Mouse (Mus musculus): ENCODE data around the gene Slit3. TPM values are rescaled to one million over a fixed set of nuclear protein-coding genes. Genes with fewer than 3 reads are reported as not detected.

The Slit3 gene
- total and polyA plus RNA-seq, 2 experiments from 2014 or later: 6.7 to 23.7 TPM

DNA sequence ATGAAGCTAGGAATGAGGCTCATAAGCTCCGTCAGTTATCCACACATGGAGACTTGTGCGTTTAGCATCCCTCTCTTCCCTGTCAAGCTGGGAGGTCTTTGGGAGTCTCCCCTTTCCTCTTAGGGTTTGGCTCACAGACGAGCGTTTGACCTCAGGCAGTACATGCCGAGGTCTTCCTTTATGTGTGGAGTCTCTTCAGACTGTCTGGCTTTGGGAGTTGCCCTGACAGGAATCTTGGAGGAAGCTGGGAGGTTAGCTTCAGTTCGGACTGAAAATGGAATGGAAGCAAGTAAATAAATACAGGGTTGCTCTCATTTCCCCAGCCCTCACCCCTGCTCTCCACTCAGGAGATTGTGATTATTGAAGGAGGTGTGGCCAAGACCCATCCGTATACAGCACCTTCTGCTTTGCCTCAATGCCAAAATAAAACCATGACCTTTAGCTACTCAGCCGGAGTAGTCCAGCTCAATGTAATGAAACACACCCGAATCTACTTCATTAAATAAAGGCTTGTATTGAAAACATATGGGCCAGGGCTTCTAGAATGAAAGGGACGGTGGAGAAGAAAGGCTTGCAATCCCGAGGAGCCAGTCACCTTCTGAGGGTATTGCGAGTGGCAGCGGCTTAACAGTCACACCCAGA lies 297.0 kb downstream of the Slit3 start:
- WGBS: 64% methylated on average over 13 of the region's 13 CpGs
- H3K9ac ChIP-seq (replicated peaks; ENCODE audit: low read depth, low read length): no peak overlapping the region
- no peaks in the 10 kb centered on the region for H3K36me3 ChIP-seq (replicated peaks; ENCODE audit: control insufficient read depth, insufficient read depth, low read length)
- no peak for DNase-seq (ENCODE audit: low spot score)
- TF ChIP-seq EP300 (IDR thresholded peaks at IDR 0.05; ENCODE audit: low read depth): no peak
- no peak for TF ChIP-seq CTCF (IDR thresholded peaks at IDR 0.05; ENCODE audit: low read depth)
- no peaks in the 10 kb centered on the region for H3K4me1 ChIP-seq (ENCODE audit: control insufficient read depth, insufficient read depth)
- H3K4me2 ChIP-seq (ENCODE audit: low read depth, low read length): no peak overlapping the region
- H3K9me3 ChIP-seq (replicated peaks; ENCODE audit: control insufficient read depth, low read length): no peaks in the 10 kb centered on the region
- no peak overlapping the region for H3K4me3 ChIP-seq (ENCODE audit: low read depth, low read length)
- H3K27ac ChIP-seq (ENCODE audit: low read depth): no peak overlapping the region
- ATAC-seq (ENCODE audit: insufficient read depth, low read depth): no peak
- H3K27me3 ChIP-seq (ENCODE audit: control insufficient read depth, insufficient read depth, low read length): no peaks in the 10 kb centered on the region

DNA sequence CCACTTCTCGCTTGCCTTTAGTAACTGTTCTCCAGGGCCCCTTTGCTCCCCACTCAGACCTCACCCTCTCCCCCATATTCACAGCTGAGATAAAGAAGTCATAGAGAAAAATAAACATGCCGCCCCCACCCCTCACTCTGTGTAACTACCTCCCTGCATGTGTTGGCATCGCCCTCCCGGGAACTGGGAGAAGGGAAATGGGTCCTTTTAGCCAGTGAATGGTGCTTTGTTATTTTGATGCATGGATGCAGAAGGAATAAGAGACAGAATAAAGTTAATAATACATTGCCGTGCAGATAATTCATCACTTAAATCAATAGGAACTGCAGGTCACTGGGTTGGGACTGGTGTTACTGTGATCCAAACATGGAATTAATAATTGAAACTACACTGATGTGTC lies 298.0 kb downstream of the Slit3 start:
- Histone ChIP-seq H3K27ac (ENCODE audit: low read depth) (no peak overlapping the region), H3K9me3 (replicated peaks; ENCODE audit: control insufficient read depth, low read length) (no peaks in the 10 kb centered on the region), H3K36me3 (replicated peaks; ENCODE audit: control insufficient read depth, insufficient read depth, low read length) (no peaks in the 10 kb centered on the region), H3K4me2 (ENCODE audit: low read depth, low read length) (no peak overlapping the region), H3K4me1 (ENCODE audit: control insufficient read depth, insufficient read depth) (no peaks in the 10 kb centered on the region), H3K9ac (replicated peaks; ENCODE audit: low read depth, low read length) (no peak overlapping the region), H3K4me3 (ENCODE audit: low read depth, low read length) (no peak overlapping the region), H3K27me3 (ENCODE audit: control insufficient read depth, insufficient read depth, low read length) (no peaks in the 10 kb centered on the region)
- DNase-seq (ENCODE audit: low spot score): no peak
- 85% methylated on average over 5 of the region's 5 CpGs for WGBS
- TF ChIP-seq EP300 (IDR thresholded peaks at IDR 0.05; ENCODE audit: low read depth) (no peak), CTCF (IDR thresholded peaks at IDR 0.05; ENCODE audit: low read depth) (no peak)
- no peak for ATAC-seq (ENCODE audit: insufficient read depth, low read depth)

DNA sequence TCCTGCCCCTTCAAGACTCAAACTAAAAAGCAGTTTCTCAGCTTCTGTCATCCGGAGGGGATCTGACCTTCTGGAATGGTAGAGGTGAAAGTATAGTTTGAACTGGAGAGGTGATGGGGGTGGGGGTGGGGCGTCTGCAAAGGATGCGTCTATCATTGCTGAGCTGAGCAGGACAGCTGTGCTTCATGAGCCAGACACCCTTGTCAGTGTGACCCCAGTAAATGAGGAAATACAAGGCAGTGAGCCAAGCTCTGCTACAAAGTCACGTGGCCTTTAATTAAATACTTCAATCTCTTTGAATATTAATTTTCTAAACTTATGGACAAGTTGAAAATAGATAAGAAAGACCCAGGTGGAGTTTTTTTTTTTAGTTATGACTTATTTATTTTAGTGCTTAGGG lies 300.7 kb downstream of the Slit3 start:
- H3K9me3 ChIP-seq (replicated peaks; ENCODE audit: control insufficient read depth, low read length): no peaks in the 10 kb centered on the region
- no peak for TF ChIP-seq CTCF (IDR thresholded peaks at IDR 0.05; ENCODE audit: low read depth)
- TF ChIP-seq EP300 (IDR thresholded peaks at IDR 0.05; ENCODE audit: low read depth): no peak
- ATAC-seq (ENCODE audit: insufficient read depth, low read depth): no peak
- no peak overlapping the region for H3K4me2 ChIP-seq (ENCODE audit: low read depth, low read length)
- no peaks in the 10 kb centered on the region for H3K36me3 ChIP-seq (replicated peaks; ENCODE audit: control insufficient read depth, insufficient read depth, low read length)
- no peak overlapping the region for H3K4me3 ChIP-seq (ENCODE audit: low read depth, low read length)
- no peaks in the 10 kb centered on the region for H3K27me3 ChIP-seq (ENCODE audit: control insufficient read depth, insufficient read depth, low read length)
- WGBS: 22% methylated on average over 4 of the region's 4 CpGs
- no peaks in the 10 kb centered on the region for H3K4me1 ChIP-seq (ENCODE audit: control insufficient read depth, insufficient read depth)
- no peak overlapping the region for H3K9ac ChIP-seq (replicated peaks; ENCODE audit: low read depth, low read length)
- no peak for DNase-seq (ENCODE audit: low spot score)
- no peak overlapping the region for H3K27ac ChIP-seq (ENCODE audit: low read depth)

DNA sequence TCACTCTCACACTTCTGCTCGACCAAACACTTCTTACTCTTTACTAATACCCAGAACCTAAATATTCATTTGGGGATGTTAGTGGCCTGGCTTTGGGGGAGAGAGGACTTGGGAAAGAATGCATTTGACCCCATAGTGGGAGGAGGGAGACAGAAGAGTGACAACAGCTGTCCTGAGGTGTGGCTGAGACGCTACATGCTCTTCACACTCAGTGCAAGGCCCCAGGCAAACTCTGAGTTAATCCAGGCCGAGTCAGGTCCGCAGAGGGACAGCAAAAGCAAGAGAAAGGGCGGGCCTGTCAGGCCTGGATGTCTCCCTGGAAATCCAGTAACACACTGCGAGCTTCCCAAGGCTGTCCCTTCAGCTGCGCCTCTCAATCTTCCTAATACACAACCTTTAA lies 307.0 kb downstream of the Slit3 start:
- DNase-seq (ENCODE audit: low spot score) (no peak), ATAC-seq (ENCODE audit: insufficient read depth, low read depth) (no peak)
- H3K4me2 ChIP-seq (ENCODE audit: low read depth, low read length): no peak overlapping the region
- H3K9ac ChIP-seq (replicated peaks; ENCODE audit: low read depth, low read length): no peak overlapping the region
- H3K9me3 ChIP-seq (replicated peaks; ENCODE audit: control insufficient read depth, low read length): no peaks in the 10 kb centered on the region
- H3K27me3 ChIP-seq (ENCODE audit: control insufficient read depth, insufficient read depth, low read length): no peaks in the 10 kb centered on the region
- no peak overlapping the region for H3K27ac ChIP-seq (ENCODE audit: low read depth)
- no peak for TF ChIP-seq CTCF (IDR thresholded peaks at IDR 0.05; ENCODE audit: low read depth)
- TF ChIP-seq EP300 (IDR thresholded peaks at IDR 0.05; ENCODE audit: low read depth): no peak
- H3K4me1 ChIP-seq (ENCODE audit: control insufficient read depth, insufficient read depth): no peaks in the 10 kb centered on the region
- no peaks in the 10 kb centered on the region for H3K36me3 ChIP-seq (replicated peaks; ENCODE audit: control insufficient read depth, insufficient read depth, low read length)
- no peak overlapping the region for H3K4me3 ChIP-seq (ENCODE audit: low read depth, low read length)
- WGBS: 49% methylated on average over 7 of the region's 7 CpGs

DNA sequence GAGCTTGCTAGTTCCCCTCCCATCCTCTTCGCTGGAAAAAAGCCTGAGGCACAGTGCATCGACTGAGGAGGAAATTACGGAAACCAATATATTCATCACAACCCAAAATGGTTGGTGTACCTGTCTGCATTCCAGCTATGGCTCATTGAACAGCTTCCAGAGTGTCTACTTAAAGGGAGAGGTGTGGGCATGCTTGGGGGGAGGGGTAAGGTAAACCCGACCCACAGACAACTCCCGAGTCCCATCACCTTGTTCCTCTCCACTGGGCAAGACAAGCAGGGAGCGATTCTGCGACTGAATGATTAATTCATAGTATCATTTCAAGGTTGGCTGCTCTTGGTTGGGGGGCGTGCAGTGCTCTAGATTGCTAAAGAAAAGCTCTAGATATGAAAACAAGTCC lies 310.1 kb downstream of the Slit3 start:
- WGBS: 81% methylated on average over 8 of the region's 8 CpGs
- DNase-seq (ENCODE audit: low spot score) (no peak), ATAC-seq (ENCODE audit: insufficient read depth, low read depth) (no peak)
- H3K27ac ChIP-seq (ENCODE audit: low read depth): no peak overlapping the region
- H3K36me3 ChIP-seq (replicated peaks; ENCODE audit: control insufficient read depth, insufficient read depth, low read length): no peaks in the 10 kb centered on the region
- H3K27me3 ChIP-seq (ENCODE audit: control insufficient read depth, insufficient read depth, low read length): no peaks in the 10 kb centered on the region
- H3K4me3 ChIP-seq (ENCODE audit: low read depth, low read length): no peak overlapping the region
- no peaks in the 10 kb centered on the region for H3K4me1 ChIP-seq (ENCODE audit: control insufficient read depth, insufficient read depth)
- H3K4me2 ChIP-seq (ENCODE audit: low read depth, low read length): no peak overlapping the region
- H3K9ac ChIP-seq (replicated peaks; ENCODE audit: low read depth, low read length): no peak overlapping the region
- no peaks in the 10 kb centered on the region for H3K9me3 ChIP-seq (replicated peaks; ENCODE audit: control insufficient read depth, low read length)
- no peak for TF ChIP-seq CTCF (IDR thresholded peaks at IDR 0.05; ENCODE audit: low read depth)
- no peak for TF ChIP-seq EP300 (IDR thresholded peaks at IDR 0.05; ENCODE audit: low read depth)

DNA sequence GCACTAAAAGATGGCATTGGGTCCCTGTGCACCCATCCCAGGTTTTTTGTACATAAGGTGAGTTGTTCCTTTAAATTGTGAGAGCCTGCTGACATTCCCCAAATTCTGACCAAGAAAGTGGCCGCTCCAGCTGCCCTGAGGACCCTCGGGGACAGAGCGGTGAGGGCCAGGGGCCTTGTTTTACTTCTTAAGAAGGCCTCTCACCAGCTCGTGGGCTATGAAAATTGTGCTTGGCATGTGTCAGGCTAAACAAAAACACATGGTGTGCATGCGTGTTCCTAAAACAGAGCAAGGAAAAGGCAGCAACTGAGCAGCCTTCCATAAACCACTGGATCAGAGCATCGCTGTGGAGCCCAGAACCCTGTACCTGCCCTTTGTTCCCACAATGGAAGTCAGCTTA lies 316.5 kb downstream of the Slit3 start:
- H3K4me1 ChIP-seq (ENCODE audit: control insufficient read depth, insufficient read depth): no peaks in the 10 kb centered on the region
- WGBS: 83% methylated on average over 6 of the region's 6 CpGs
- no peak overlapping the region for H3K4me3 ChIP-seq (ENCODE audit: low read depth, low read length)
- no peak overlapping the region for H3K4me2 ChIP-seq (ENCODE audit: low read depth, low read length)
- H3K9me3 ChIP-seq (replicated peaks; ENCODE audit: control insufficient read depth, low read length): no peaks in the 10 kb centered on the region
- DNase-seq (ENCODE audit: low spot score) (no peak), ATAC-seq (ENCODE audit: insufficient read depth, low read depth) (no peak)
- no peak overlapping the region for H3K27ac ChIP-seq (ENCODE audit: low read depth)
- H3K9ac ChIP-seq (replicated peaks; ENCODE audit: low read depth, low read length): no peak overlapping the region
- H3K27me3 ChIP-seq (ENCODE audit: control insufficient read depth, insufficient read depth, low read length): no peaks in the 10 kb centered on the region
- no peak for TF ChIP-seq CTCF (IDR thresholded peaks at IDR 0.05; ENCODE audit: low read depth)
- no peak for TF ChIP-seq EP300 (IDR thresholded peaks at IDR 0.05; ENCODE audit: low read depth)
- no peaks in the 10 kb centered on the region for H3K36me3 ChIP-seq (replicated peaks; ENCODE audit: control insufficient read depth, insufficient read depth, low read length)
